Mouse (Mus musculus) kidney, embryonic 16.5 days (tissue): ENCODE measurements at regions not wholly inside any gene's neighbourhood (a gene's known extent, or its start where the extent isn't known, plus 50 kb on each side); places are given as distances from the start of the nearest gene placed in this dataset.

ENCODE experiments used
- ATAC-seq: fragments of 200-750 bp; cut with Nextera tagmentation; 2 replicates; pipeline ENCODE4 v1.8.0; 2017; ENCODE audit warnings: moderate TSS enrichment; ENCODE audit not compliant: low FRiP score, low TSS enrichment
- H3K27ac ChIP-seq: fragments of 300-500 bp; sonication (generic); 2 replicates; pipeline ENCODE4 v1.5.1; 2014; ENCODE audit warnings: low read length
- H3K27me3 ChIP-seq: fragments of 300-500 bp; sonication (generic); 2 replicates; pipeline ENCODE4 v1.6.1; 2014; ENCODE audit warnings: low read length, control low read depth, mixed read lengths; ENCODE audit not compliant: insufficient read depth
- H3K36me3 ChIP-seq: fragments of 300-500 bp; sonication (generic); 2 replicates; pipeline ENCODE4 v1.6.1; 2014; ENCODE audit warnings: low read length, control low read depth, mixed read lengths; ENCODE audit not compliant: insufficient read depth
- H3K4me1 ChIP-seq: fragments of 300-500 bp; sonication (generic); 2 replicates; pipeline ENCODE4 v1.6.1; 2014; ENCODE audit warnings: low read length, control low read depth, mixed read lengths; ENCODE audit not compliant: insufficient read depth
- H3K4me2 ChIP-seq: fragments of 300-500 bp; sonication (generic); replicated peaks from 2 replicates; pipeline ENCODE4 v1.6.1; 2014; ENCODE audit warnings: low read depth, low read length
- H3K4me3 ChIP-seq: fragments of 300-500 bp; sonication (generic); 2 replicates; pipeline ENCODE4 v1.5.1; 2014; ENCODE audit warnings: mild to moderate bottlenecking, low read length
- H3K9ac ChIP-seq: fragments of 300-500 bp; sonication (generic); replicated peaks from 2 replicates; pipeline ENCODE4 v1.6.1; 2014; ENCODE audit warnings: low read length
- H3K9me3 ChIP-seq: fragments of 300-500 bp; sonication (generic); 2 replicates; pipeline ENCODE4 v1.6.1; 2016; ENCODE audit warnings: low read length, control low read depth
- WGBS: fragments of 180-500 bp; shearing (Covaris S2); extraction: QIAGEN DNeasy Blood & Tissue Kit; methylation state at CpG from one replicate; pipeline ENCODE4 v1.1.7; 2014; 5-methylcytosine and 5-hydroxymethylcytosine counted together

DNA sequence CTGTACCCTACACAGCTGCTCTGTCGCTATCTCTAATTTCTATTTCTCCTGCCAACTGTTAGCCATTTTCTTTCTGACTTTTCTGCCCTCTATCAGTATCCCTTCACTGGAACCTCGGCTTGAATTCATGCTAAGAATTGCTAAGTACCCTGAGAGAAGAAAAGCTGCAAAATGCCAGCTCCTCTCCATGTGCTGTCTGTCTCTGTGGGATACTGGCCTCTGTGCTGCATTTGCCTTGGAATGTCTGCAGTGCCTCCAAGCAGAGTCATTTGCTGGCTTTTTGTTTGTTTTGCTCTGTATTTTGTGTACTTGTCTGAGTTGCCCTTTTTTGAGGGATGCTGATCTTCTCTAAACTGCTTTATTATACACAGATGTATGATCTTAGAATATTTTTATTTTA, 215.5 kb downstream of the Akain1 start:
- 57% methylated on average over 2 of the region's 2 CpGs for WGBS
- Histone ChIP-seq H3K9ac (no peak overlapping the region), H3K4me1 (no peaks in the 10 kb centered on the region), H3K36me3 (no peaks in the 10 kb centered on the region), H3K4me3 (no peak overlapping the region), H3K27me3 (no peaks in the 10 kb centered on the region), H3K9me3 (0 out of 2 replicates have a peak, but pooled peaks cover 2% of the 10 kb centered on the region), H3K27ac (no peak overlapping the region), H3K4me2 (no peak overlapping the region)
- no peak for ATAC-seq

DNA sequence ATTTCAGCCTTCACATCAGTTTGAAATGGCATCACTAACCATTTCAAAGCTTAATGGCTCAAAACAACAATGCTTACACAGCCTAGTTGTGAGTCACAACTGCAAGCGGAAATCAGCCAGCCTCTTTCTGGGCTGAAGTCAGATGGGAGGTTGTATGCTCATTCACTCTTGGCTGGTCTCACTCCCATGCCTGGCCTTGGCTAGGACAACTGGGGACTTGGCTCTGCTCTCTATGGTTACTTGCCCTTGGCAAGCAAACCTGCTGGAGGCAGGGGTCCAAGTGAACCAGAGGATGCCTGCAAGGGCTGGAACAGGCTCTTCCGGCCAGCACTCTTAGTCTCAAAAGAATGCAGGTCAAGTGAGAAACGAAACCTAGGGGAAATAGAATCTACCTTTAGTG, 233.4 kb downstream of the Akain1 start:
- Histone ChIP-seq H3K9me3 (no peaks in the 10 kb centered on the region), H3K27ac (no peak overlapping the region), H3K36me3 (no peaks in the 10 kb centered on the region), H3K4me1 (no peaks in the 10 kb centered on the region), H3K4me2 (no peak overlapping the region), H3K27me3 (no peaks in the 10 kb centered on the region), H3K9ac (no peak overlapping the region), H3K4me3 (no peak overlapping the region)
- 77% methylated on average over 3 of the region's 3 CpGs for WGBS
- no peak for ATAC-seq

DNA sequence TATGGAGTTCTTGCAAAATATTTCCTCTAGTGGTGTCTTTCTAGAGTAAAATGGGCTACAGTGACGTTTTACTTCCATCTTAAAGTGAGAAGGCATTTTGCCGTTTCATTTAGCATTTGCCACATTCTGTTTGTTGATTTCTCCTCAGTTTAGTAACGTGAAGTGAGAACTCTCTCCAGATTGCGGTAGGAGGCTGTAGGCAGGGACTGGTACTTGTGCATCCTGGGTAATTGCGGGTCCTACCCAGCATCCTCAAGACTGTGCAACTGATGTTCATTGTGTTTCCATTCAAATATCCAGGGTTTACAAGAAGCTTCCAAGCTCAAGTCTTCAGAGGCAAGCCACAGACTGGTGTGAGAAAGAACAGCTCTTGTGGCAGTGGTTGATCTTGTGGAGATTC, 244.0 kb downstream of the Akain1 start:
- Histone ChIP-seq H3K27me3 (no peaks in the 10 kb centered on the region), H3K9ac (no peak overlapping the region), H3K9me3 (no peaks in the 10 kb centered on the region), H3K4me2 (no peak overlapping the region), H3K4me1 (no peaks in the 10 kb centered on the region), H3K4me3 (no peak overlapping the region), H3K27ac (no peak overlapping the region), H3K36me3 (no peaks in the 10 kb centered on the region)
- 86% methylated on average over 5 of the region's 5 CpGs for WGBS
- no peak for ATAC-seq

DNA sequence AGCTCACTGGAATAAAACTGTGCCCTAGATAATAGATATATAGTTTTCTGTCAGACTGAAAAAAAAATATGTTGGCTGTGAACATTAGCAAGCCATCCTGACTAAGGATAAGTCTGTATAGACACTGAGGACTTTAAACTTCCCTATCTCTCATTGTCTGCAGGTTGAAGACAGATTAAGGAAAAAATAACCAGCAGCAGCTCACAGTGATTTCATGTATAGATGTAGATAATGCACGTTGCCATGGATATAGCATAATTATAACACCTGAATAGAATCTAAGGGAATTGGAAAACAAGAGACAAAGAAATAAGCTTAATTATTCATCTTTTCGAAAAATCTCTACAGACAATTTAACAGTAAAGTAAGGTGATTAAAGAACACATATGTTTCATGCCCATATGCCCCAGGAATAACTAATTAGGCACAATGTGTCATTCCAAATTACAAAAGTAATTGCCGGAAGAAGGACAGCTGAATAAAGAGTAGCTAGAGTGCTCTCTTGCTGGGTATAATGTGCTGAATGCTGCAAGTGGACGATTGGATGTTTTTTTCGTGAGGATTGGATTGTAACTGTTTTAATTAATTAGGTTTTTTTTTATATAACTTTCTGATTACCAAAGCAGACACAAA, 246.6 kb downstream of the Akain1 start:
- Histone ChIP-seq H3K4me3 (no peak overlapping the region), H3K36me3 (no peaks in the 10 kb centered on the region), H3K4me1 (no peaks in the 10 kb centered on the region), H3K27ac (no peak overlapping the region), H3K9me3 (no peaks in the 10 kb centered on the region), H3K4me2 (no peak overlapping the region), H3K9ac (no peak overlapping the region), H3K27me3 (no peaks in the 10 kb centered on the region)
- 82% methylated on average over 5 of the region's 5 CpGs for WGBS
- ATAC-seq, result no peak

DNA sequence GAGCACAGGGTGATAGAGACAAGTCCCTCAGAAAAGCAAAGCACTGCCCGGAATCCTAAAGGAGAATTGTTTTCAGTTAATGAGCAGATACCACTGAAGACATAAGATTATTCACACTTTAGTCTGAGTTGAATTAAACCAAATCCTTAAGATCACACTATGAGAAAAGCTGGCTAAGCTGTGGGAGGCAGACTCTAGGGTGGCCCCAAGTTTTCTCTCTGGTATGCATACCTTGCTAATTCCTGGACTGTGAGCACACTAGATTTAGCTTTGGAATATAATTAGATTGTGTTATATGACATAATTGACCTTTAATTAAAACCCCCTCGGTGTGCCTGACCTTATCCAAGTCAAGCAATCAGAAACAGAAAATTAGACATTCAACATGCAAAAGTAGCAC, 247.3 kb downstream of the Akain1 start:
- H3K4me3 ChIP-seq, result no peak overlapping the region
- whole genome bisulfite sequencing, result 75% methylated on average over 2 of the region's 2 CpGs
- ATAC-seq, result no peak
- no peaks in the 10 kb centered on the region for H3K9me3 ChIP-seq
- no peak overlapping the region for H3K27ac ChIP-seq
- no peaks in the 10 kb centered on the region for H3K4me1 ChIP-seq
- H3K27me3 ChIP-seq, result no peaks in the 10 kb centered on the region
- no peak overlapping the region for H3K9ac ChIP-seq
- no peak overlapping the region for H3K4me2 ChIP-seq
- no peaks in the 10 kb centered on the region for H3K36me3 ChIP-seq

DNA sequence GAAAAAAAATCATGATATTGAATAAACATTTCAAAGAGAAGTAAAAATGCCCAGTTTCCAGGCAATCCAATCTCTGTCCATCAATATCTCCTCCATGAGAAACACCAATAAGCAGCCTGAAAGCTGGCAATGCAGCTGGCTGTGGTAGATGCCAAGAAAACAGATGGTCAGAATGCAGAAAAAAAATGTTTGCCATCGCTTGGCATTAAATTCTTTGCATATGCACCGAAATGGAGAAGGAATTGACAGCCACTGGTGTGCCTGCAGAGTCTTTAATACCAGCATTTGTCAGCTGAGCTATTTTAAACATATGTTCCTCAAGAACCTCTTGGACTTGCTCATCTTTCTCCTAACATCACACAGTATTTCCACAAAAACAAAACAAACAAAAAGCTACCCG, 256.2 kb downstream of the Akain1 start:
- no peak overlapping the region for H3K4me3 ChIP-seq
- no peak for ATAC-seq
- H3K27me3 ChIP-seq, result no peaks in the 10 kb centered on the region
- H3K36me3 ChIP-seq, result no peaks in the 10 kb centered on the region
- H3K4me1 ChIP-seq, result no peaks in the 10 kb centered on the region
- H3K27ac ChIP-seq, result no peak overlapping the region
- H3K9me3 ChIP-seq, result no peaks in the 10 kb centered on the region
- H3K4me2 ChIP-seq, result no peak overlapping the region
- WGBS, result 82% methylated on average over 3 of the region's 3 CpGs
- no peak overlapping the region for H3K9ac ChIP-seq

DNA sequence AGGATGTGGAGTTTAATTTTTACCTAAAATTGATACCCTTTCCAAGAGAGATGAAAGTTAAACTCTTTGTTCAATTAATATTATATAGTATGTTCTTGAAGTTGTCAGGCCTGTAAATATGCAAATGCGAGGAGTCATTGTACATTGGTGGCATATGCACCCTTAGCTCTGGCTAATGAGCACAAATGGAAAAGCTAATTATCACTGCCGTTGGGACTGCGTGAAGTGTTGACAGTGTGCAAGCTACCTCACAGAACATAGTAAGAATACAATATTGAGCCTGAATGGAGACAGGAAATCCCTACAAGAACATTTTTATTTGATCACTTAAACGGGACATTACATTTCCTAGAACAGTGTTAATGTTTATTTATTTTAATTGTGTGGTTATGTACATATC, 241.5 kb upstream of the Dlgap1 start:
- 87% methylated on average over 4 of the region's 4 CpGs for WGBS

DNA sequence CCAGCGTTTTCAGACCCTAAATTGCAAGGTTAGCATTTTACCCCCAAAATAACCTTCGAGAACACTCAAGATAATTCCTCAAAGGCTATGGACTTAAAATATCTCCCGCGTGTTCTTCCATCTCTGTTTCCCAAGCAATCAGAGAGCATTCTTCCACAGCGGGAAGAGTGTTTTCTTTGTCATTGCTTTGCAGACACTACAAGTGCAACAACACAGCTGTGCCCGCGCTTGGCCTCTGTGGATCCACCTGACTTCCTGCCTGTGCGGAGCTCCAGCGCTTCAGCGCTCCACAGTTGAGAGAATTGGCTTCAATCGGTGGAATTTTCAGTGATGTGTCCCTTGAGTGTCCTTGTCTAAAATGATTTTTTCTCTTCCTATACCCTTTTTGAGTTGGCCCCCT, 235.9 kb upstream of the Dlgap1 start:
- H3K27ac ChIP-seq, result no peak overlapping the region
- H3K4me1 ChIP-seq, result no peaks in the 10 kb centered on the region
- no peaks in the 10 kb centered on the region for H3K27me3 ChIP-seq
- H3K9me3 ChIP-seq, result no peaks in the 10 kb centered on the region
- H3K9ac ChIP-seq, result no peak overlapping the region
- no peak overlapping the region for H3K4me3 ChIP-seq
- no peak for ATAC-seq
- no peak overlapping the region for H3K4me2 ChIP-seq
- 92% methylated on average over 11 of the region's 11 CpGs for WGBS
- H3K36me3 ChIP-seq, result no peaks in the 10 kb centered on the region

More for the DNA sequence above, 241.5 kb upstream of the Dlgap1 start:
- Histone ChIP-seq H3K27me3 (no peaks in the 10 kb centered on the region), H3K27ac (no peak overlapping the region), H3K4me2 (no peak overlapping the region), H3K36me3 (no peaks in the 10 kb centered on the region), H3K9me3 (no peaks in the 10 kb centered on the region), H3K4me1 (no peaks in the 10 kb centered on the region), H3K4me3 (no peak overlapping the region), H3K9ac (no peak overlapping the region)
- no peak for ATAC-seq

DNA sequence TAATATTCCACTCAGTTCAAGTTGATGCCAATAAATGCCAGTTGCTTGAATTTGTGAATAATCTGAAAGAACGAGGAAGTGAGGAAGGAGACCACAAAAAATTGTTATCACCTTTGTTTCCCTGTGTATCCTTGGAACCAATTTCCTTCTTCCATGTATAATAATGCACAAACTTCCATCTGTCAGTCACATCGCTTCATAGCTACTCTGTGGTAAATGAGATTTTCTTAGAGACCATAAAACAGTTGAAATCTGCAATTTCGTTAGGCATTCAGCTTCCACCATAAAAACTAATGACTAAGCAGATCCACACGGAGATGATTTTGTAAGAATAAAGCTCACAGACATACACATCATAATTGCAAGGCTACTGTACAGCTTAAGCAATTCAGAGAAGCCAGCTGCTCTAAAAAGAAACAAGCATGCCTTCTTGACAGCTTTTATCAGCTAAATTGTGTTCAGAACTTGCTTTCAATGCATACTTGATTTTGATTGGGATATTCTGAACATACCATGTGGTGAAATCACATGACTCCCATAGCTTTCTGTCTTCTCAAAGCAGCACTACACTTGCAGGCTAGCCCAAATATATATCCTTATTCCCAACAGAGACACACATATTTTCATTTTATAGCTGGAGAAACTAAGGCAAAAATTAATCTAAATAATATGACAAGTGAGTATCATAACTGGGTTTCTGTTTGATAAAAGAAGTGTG, 232.3 kb upstream of the Dlgap1 start:
- Histone ChIP-seq H3K4me3 (no peak overlapping the region), H3K27me3 (no peaks in the 10 kb centered on the region), H3K36me3 (no peaks in the 10 kb centered on the region), H3K4me2 (no peak overlapping the region), H3K4me1 (no peaks in the 10 kb centered on the region), H3K9ac (no peak overlapping the region), H3K27ac (no peak overlapping the region), H3K9me3 (no peaks in the 10 kb centered on the region)
- WGBS, result 73% methylated on average over 4 of the region's 4 CpGs
- ATAC-seq, result no peak

DNA sequence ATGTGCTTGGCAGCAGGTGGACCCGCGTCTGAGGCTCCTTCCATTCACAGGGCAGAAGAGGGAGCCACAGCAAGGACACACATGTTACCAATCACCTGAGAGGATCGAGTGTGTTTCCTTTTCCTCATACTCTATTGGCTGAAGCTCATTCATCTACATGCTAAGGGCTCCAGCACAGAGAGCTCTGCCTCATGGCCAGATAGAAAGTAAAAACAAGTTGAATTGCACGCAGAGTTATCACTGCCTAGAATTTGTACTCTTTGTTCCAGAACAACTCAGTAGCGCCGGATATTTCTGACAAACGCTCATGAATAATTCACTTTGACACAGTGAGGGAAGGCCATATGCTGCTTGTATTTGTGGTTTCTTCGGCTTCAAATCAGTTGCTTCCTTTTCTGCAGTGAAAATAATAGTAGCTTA, 199.9 kb upstream of the Dlgap1 start:
- H3K36me3 ChIP-seq, result no peaks in the 10 kb centered on the region
- H3K4me2 ChIP-seq, result no peak overlapping the region
- no peak overlapping the region for H3K27ac ChIP-seq
- H3K9ac ChIP-seq, result no peak overlapping the region
- no peaks in the 10 kb centered on the region for H3K27me3 ChIP-seq
- no peaks in the 10 kb centered on the region for H3K9me3 ChIP-seq
- WGBS, result 78% methylated on average over 8 of the region's 8 CpGs
- no peak overlapping the region for H3K4me3 ChIP-seq
- no peak for ATAC-seq
- no peaks in the 10 kb centered on the region for H3K4me1 ChIP-seq
